11 mouse cellular contexts compared by ENCODE assay signal in the genomic region with DNA sequence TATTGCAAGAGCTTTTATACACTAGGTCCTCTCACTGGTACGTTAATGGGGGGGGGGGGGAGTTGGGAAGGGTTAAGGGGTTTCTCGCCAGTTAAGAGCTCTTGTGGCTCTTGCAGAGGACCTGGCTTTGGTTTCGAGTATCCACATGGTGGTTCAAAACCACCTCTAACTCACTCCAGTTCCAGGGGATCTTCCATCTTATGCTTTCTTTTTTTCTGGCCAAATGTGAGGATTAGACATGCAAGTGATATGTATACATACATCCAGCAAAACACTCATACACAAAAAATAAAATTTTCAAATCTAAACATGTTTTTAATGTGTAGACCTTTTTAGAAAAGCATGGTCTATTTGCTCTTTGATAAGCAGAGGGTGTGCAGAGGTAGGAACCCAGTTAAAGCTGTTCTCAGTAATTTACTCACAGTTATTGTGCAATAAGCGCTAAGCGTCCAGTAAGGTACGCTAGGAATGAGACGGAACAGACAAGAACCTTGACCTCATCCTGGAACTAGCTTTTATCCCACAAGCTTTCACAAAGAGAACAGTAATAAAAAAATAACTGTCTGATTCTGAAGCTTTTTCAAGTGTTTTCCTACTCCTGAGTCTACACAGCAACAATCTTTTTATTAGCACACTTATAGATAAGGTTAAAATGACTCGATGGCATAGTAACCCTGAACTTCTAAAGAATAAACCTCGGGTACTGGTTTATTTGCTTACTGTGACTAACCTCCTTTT. TPM values are rescaled to one million over a fixed set of nuclear protein-coding genes. Genes with fewer than 3 reads are reported as not detected.
DNase-seq lines count a peak whose midpoint lies in the region; ATAC-seq and TF ChIP-seq lines count a peak whose summit lies in the region.
"Had no signal": no experiment of that assay in that cellular context is flagged by ENCODE, and none has a peak within 500 bp of the region (broad histone marks: within the 10 kb centered on the region; RNA-seq: fewer than 3 reads in every experiment).

No protein-coding gene starts in this region.

- H3K4me2 ChIP-seq in forebrain, embryonic 15.5 days (replicated peaks) = no peak overlapping the region
- H3K4me2 ChIP-seq in kidney, embryonic 15.5 days = no peak overlapping the region
- no peak overlapping the region; the same call in 1 of the 2 replicates for H3K4me2 ChIP-seq in intestine, postnatal 0 days (replicated peaks; ENCODE audit: low read depth)
- H3K4me2 ChIP-seq: limb, embryonic 12.5 days had no signal

- H3K4me3 ChIP-seq in forebrain, embryonic 10.5 days = no peak overlapping the region
- H3K4me3 ChIP-seq in forebrain, embryonic 15.5 days = no peak overlapping the region
- no peak overlapping the region for H3K4me3 ChIP-seq in kidney, embryonic 15.5 days (replicated peaks)
- no peak overlapping the region for H3K4me3 ChIP-seq in intestine, postnatal 0 days (ENCODE audit: low read depth, low read length)
- H3K4me3 ChIP-seq: limb, embryonic 12.5 days had no signal

- peak overlapping the region; percentile 97 for H3K27ac ChIP-seq in forebrain, embryonic 10.5 days
- H3K27ac ChIP-seq in forebrain, embryonic 15.5 days (replicated peaks) = no peak overlapping the region
- peak overlapping the region; percentile 83 for H3K27ac ChIP-seq in kidney, embryonic 15.5 days
- no peak overlapping the region; the same call in 1 of the 2 replicates for H3K27ac ChIP-seq in intestine, postnatal 0 days (ENCODE audit: low read depth, low read length)

- no peak overlapping the region for H3K9ac ChIP-seq in forebrain, embryonic 15.5 days (replicated peaks)
- no peak overlapping the region for H3K9ac ChIP-seq in kidney, embryonic 15.5 days
- H3K9ac ChIP-seq in intestine, postnatal 0 days (ENCODE audit: low read depth, low read length) = no peak overlapping the region
- H3K9ac ChIP-seq: limb, embryonic 12.5 days had no signal

- no peaks in the 10 kb centered on the region for H3K27me3 ChIP-seq in forebrain, embryonic 10.5 days (ENCODE audit: poor library complexity, severe bottlenecking)
- no peaks in the 10 kb centered on the region for H3K27me3 ChIP-seq in forebrain, embryonic 15.5 days
- H3K27me3 ChIP-seq in kidney, embryonic 15.5 days = no peaks in the 10 kb centered on the region
- H3K27me3 ChIP-seq in intestine, postnatal 0 days (replicated peaks; ENCODE audit: control insufficient read depth, insufficient read depth, low read length) = no peaks in the 10 kb centered on the region
- H3K27me3 ChIP-seq: limb, embryonic 12.5 days had no signal

- peaks cover 8% of the 10 kb centered on the region for H3K36me3 ChIP-seq in forebrain, embryonic 10.5 days (replicated peaks)
- no peaks in the 10 kb centered on the region for H3K36me3 ChIP-seq in forebrain, embryonic 15.5 days
- no peaks in the 10 kb centered on the region for H3K36me3 ChIP-seq in kidney, embryonic 15.5 days
- no peaks in the 10 kb centered on the region for H3K36me3 ChIP-seq in intestine, postnatal 0 days (ENCODE audit: control insufficient read depth, insufficient read depth)
- H3K36me3 ChIP-seq: limb, embryonic 12.5 days had no signal

- DNase-seq in forebrain, embryonic 10.5 days (ENCODE audit: extremely low spot score, low spot score) = no peak
- no peak for DNase-seq in kidney, postnatal 4 days
- DNase-seq in lung, postnatal 25 days (ENCODE audit: low spot score) = peak; percentile 77
- DNase-seq in spleen, adult 12 weeks (ENCODE audit: low spot score) = no peak
- no peak for DNase-seq in spleen, postnatal 10 days (ENCODE audit: low spot score in 2 of 2)
- DNase-seq: cerebellum, postnatal 36 days; gastrocnemius, postnatal 25 days had no signal

- no peak for ATAC-seq in forebrain, embryonic 15.5 days (replicated peaks)
- ATAC-seq in kidney, embryonic 15.5 days (replicated peaks; ENCODE audit: low FRiP score) = no peak
- peak; percentile 11; the same call in 1 of the 2 replicates for ATAC-seq in intestine, postnatal 0 days

- 79% methylated on average over 9 of the region's 9 CpGs for WGBS in forebrain, embryonic 10.5 days
- WGBS in forebrain, embryonic 15.5 days = 70% methylated on average over 9 of the region's 9 CpGs
- 72% methylated on average over 9 of the region's 9 CpGs for WGBS in kidney, embryonic 15.5 days
- 26% methylated on average over 9 of the region's 9 CpGs for WGBS in intestine, postnatal 0 days

- H3K9me3 ChIP-seq in forebrain, embryonic 10.5 days = no peaks in the 10 kb centered on the region
- H3K9me3 ChIP-seq in forebrain, embryonic 15.5 days = no peaks in the 10 kb centered on the region
- H3K9me3 ChIP-seq in kidney, embryonic 15.5 days (replicated peaks) = no peaks in the 10 kb centered on the region
- no peaks in the 10 kb centered on the region for H3K9me3 ChIP-seq in intestine, postnatal 0 days (ENCODE audit: control insufficient read depth)
- H3K9me3 ChIP-seq: limb, embryonic 12.5 days had no signal

- peaks cover 43% of the 10 kb centered on the region for H3K4me1 ChIP-seq in forebrain, embryonic 10.5 days
- H3K4me1 ChIP-seq in forebrain, embryonic 15.5 days = peaks cover 24% of the 10 kb centered on the region
- peaks cover 27% of the 10 kb centered on the region for H3K4me1 ChIP-seq in kidney, embryonic 15.5 days
- H3K4me1 ChIP-seq in intestine, postnatal 0 days (replicated peaks; ENCODE audit: control insufficient read depth, insufficient read depth, low read length) = peaks cover 14% of the 10 kb centered on the region; the same call in 1 of the 2 replicates

- TF ChIP-seq CTCF in intestine, postnatal 0 days (IDR thresholded peaks at IDR 0.05; ENCODE audit: low read depth) = no peak

RNA-seq across cellular contexts. Expression of a gene that starts 2.3 kb away (rescaled TPM):
- polyA plus RNA-seq in forebrain, embryonic 10.5 days (2016; fragmentation: Nextera tagmentation; extraction: Ambion mirVana) = 110 and 121 TPM in 2 replicates
- 34.2 and 34.7 TPM in 2 replicates for polyA plus RNA-seq in forebrain, embryonic 15.5 days (2015; fragmentation: Nextera tagmentation; extraction: Ambion mirVana)
- polyA plus RNA-seq in kidney, embryonic 15.5 days (2015; fragmentation: Nextera tagmentation; extraction: Ambion mirVana) = 60.9 and 66.7 TPM in 2 replicates
- polyA plus RNA-seq in intestine, postnatal 0 days (2015; fragmentation: Nextera tagmentation; extraction: Ambion mirVana) = 8.4 and 9.1 TPM in 2 replicates

RNA-seq across cellular contexts. Expression of a gene that starts 26.7 kb away (rescaled TPM):
- 5.0 and 5.6 TPM in 2 replicates for polyA plus RNA-seq in forebrain, embryonic 10.5 days (2016; fragmentation: Nextera tagmentation; extraction: Ambion mirVana)
- 6.9 and 7.2 TPM in 2 replicates for polyA plus RNA-seq in forebrain, embryonic 15.5 days (2015; fragmentation: Nextera tagmentation; extraction: Ambion mirVana)
- polyA plus RNA-seq in kidney, embryonic 15.5 days (2015; fragmentation: Nextera tagmentation; extraction: Ambion mirVana) = 15.8 and 16.3 TPM in 2 replicates
- polyA plus RNA-seq in intestine, postnatal 0 days (2015; fragmentation: Nextera tagmentation; extraction: Ambion mirVana) = 12.6 and 15.0 TPM in 2 replicates

Comparison
In these comparisons a context has a peak if more than half of its experiments do, and no peak if none do; other contexts are left out.
1. H3K27ac ChIP-seq: peak in forebrain, embryonic 10.5 days (single experiment) and kidney, embryonic 15.5 days (single experiment); none in forebrain, embryonic 15.5 days (single experiment) and intestine, postnatal 0 days (single experiment).